Mouse (Mus musculus) forebrain, postnatal 0 days (tissue): ENCODE data around the gene Eya3. TPM values are rescaled to one million over a fixed set of nuclear protein-coding genes. Genes with fewer than 3 reads are reported as not detected.
A peak's percentile ranks its signal among the peaks of the same experiment; 100 is the strongest.

ENCODE experiments used
- ATAC-seq: fragments of 200-750 bp; cut with Nextera tagmentation; 2 replicates; pipeline ENCODE4 v1.8.0; 2017; ENCODE audit warnings: mild to moderate bottlenecking, moderate library complexity
- DNase-seq: peaks from one replicate; pipeline ENCODE4 v3.0.0-alpha.2; 2015
- H3K27ac ChIP-seq: fragments of 300-500 bp; sonication (generic); 2 replicates; pipeline ENCODE4 v1.5.1; 2014; ENCODE audit warnings: low read depth, mild to moderate bottlenecking, antibody characterized with exemption, low read length, moderate library complexity, mixed read lengths
- H3K27me3 ChIP-seq: fragments of 300-500 bp; sonication (generic); 2 replicates; pipeline ENCODE4 v1.6.1; 2014; ENCODE audit warnings: mild to moderate bottlenecking, low read length, mixed read lengths; ENCODE audit not compliant: insufficient read depth
- H3K36me3 ChIP-seq: fragments of 300-500 bp; sonication (generic); 2 replicates; pipeline ENCODE4 v1.6.1; 2014; ENCODE audit warnings: mild to moderate bottlenecking, moderate library complexity; ENCODE audit not compliant: insufficient read depth
- H3K4me1 ChIP-seq: fragments of 300-500 bp; sonication (generic); 2 replicates; pipeline ENCODE4 v1.6.1; 2014; ENCODE audit warnings: antibody characterized with exemption; ENCODE audit not compliant: insufficient read depth
- H3K4me2 ChIP-seq: fragments of 300-500 bp; sonication (generic); 2 replicates; pipeline ENCODE4 v1.6.1; 2014; ENCODE audit warnings: low read depth, mild to moderate bottlenecking, moderate library complexity
- H3K4me3 ChIP-seq: fragments of 300-500 bp; sonication (generic); 2 replicates; pipeline ENCODE4 v1.5.1; 2014; ENCODE audit warnings: low read depth, low read length, mixed read lengths
- H3K9ac ChIP-seq: fragments of 300-500 bp; sonication (generic); 2 replicates; pipeline ENCODE4 v1.6.1; 2014; ENCODE audit warnings: mild to moderate bottlenecking
- H3K9me3 ChIP-seq: fragments of 300-500 bp; sonication (generic); 2 replicates; pipeline ENCODE4 v1.6.1; 2016; ENCODE audit warnings: low read length
- CTCF ChIP-seq: sonication (generic); IDR thresholded peaks from 2 replicates; pipeline ENCODE4 v1.5.1; 2016; ENCODE audit warnings: antibody characterized with exemption, control low read depth, low read depth
- WGBS: fragments of 180-500 bp; shearing (Covaris S2); extraction: QIAGEN DNeasy Blood & Tissue Kit; methylation state at CpG from one replicate; pipeline ENCODE4 v1.1.7; 2014; 5-methylcytosine and 5-hydroxymethylcytosine counted together
- polyA plus RNA-seq: library from polyadenylated mRNA; unstranded; fragments of >200 nt; fragmentation: Nextera tagmentation; extraction: Ambion mirVana; gene quantifications from 2 replicates; pipeline ENCODE4 v1.2.1, GENCODE M21; 2015
- total RNA-seq: library from RNA; depleted of rRNA; stranded (reverse); fragments of >200 nt; gene quantifications from 2 replicates; pipeline ENCODE4 v1.2.3, GENCODE M21; 2014

Gene Eya3
- total and polyA plus RNA-seq, 2 experiments from 2014 or later, result 7.2 to 21.8 TPM

- no peaks in the 10 kb centered on the region for H3K4me1 ChIP-seq
- WGBS, result 87% methylated on average over 4 of the region's 4 CpGs
- no peak overlapping the region for H3K27ac ChIP-seq
- H3K9me3 ChIP-seq, result no peaks in the 10 kb centered on the region
- no peak for ATAC-seq
- no peak overlapping the region for H3K4me3 ChIP-seq
- no peak overlapping the region for H3K9ac ChIP-seq
- no peak for TF ChIP-seq CTCF
- no peak for DNase-seq
- H3K36me3 ChIP-seq, result no peaks in the 10 kb centered on the region
- H3K27me3 ChIP-seq, result no peaks in the 10 kb centered on the region
- no peak overlapping the region for H3K4me2 ChIP-seq
Observed at GRCm38 (mm10) chr4:132620134-132620533, 18.7 kb upstream of the Eya3 start.

- 81% methylated on average over 7 of the region's 7 CpGs for WGBS
- Histone ChIP-seq H3K27ac (no peak overlapping the region), H3K36me3 (no peaks in the 10 kb centered on the region), H3K4me1 (no peaks in the 10 kb centered on the region), H3K9me3 (no peaks in the 10 kb centered on the region), H3K9ac (no peak overlapping the region), H3K4me2 (no peak overlapping the region), H3K4me3 (no peak overlapping the region), H3K27me3 (no peaks in the 10 kb centered on the region)
- no peak for TF ChIP-seq CTCF
- ATAC-seq, result no peak
- DNase-seq, result no peak
Observed at GRCm38 (mm10) chr4:132621287-132622068, 17.3 kb upstream of the Eya3 start.

GRCm38 (mm10) chr4:132624034-132624657 lies 14.6 kb upstream of the Eya3 start:
- WGBS, result 86% methylated on average over 5 of the region's 5 CpGs
- no peak for ATAC-seq
- no peak for TF ChIP-seq CTCF
- H3K27ac ChIP-seq, result no peak overlapping the region
- no peaks in the 10 kb centered on the region for H3K27me3 ChIP-seq
- H3K9ac ChIP-seq, result no peak overlapping the region
- H3K4me2 ChIP-seq, result no peak overlapping the region
- no peak for DNase-seq
- no peak overlapping the region for H3K4me3 ChIP-seq
- H3K36me3 ChIP-seq, result no peaks in the 10 kb centered on the region
- no peaks in the 10 kb centered on the region for H3K4me1 ChIP-seq
- H3K9me3 ChIP-seq, result no peaks in the 10 kb centered on the region

- Histone ChIP-seq H3K4me3 (no peak overlapping the region), H3K4me2 (no peak overlapping the region), H3K4me1 (no peaks in the 10 kb centered on the region), H3K9me3 (no peaks in the 10 kb centered on the region), H3K27me3 (no peaks in the 10 kb centered on the region), H3K9ac (no peak overlapping the region), H3K27ac (no peak overlapping the region), H3K36me3 (no peaks in the 10 kb centered on the region)
- ATAC-seq (no peak), DNase-seq (peak; percentile 9)
- WGBS, result 25% methylated on average over 2 of the region's 2 CpGs
- TF ChIP-seq CTCF, result peak; percentile 50
Observed at GRCm38 (mm10) chr4:132628830-132629229, 10.0 kb upstream of the Eya3 start.

GRCm38 (mm10) chr4:132635971-132636370 lies 2.8 kb upstream of the Eya3 start:
- WGBS, result 83% methylated on average over 2 of the region's 2 CpGs
- TF ChIP-seq CTCF, result no peak
- Histone ChIP-seq H3K9ac (no peak overlapping the region), H3K4me2 (no peak overlapping the region), H3K4me3 (no peak overlapping the region), H3K36me3 (no peaks in the 10 kb centered on the region), H3K9me3 (no peaks in the 10 kb centered on the region), H3K27me3 (no peaks in the 10 kb centered on the region), H3K4me1 (peaks cover 4% of the 10 kb centered on the region; the same call in 1 of the 2 replicates), H3K27ac (no peak overlapping the region)
- DNase-seq, result no peak
- ATAC-seq, result no peak

GRCm38 (mm10) chr4:132636554-132636953 lies 2.2 kb upstream of the Eya3 start:
- ATAC-seq (no peak), DNase-seq (peak; percentile 49)
- no peaks in the 10 kb centered on the region for H3K27me3 ChIP-seq
- 59% methylated on average over 4 of the region's 4 CpGs for WGBS
- peak; percentile 68 for TF ChIP-seq CTCF
- no peaks in the 10 kb centered on the region; the same call in 1 of the 2 replicates for H3K36me3 ChIP-seq
- H3K4me2 ChIP-seq, result no peak overlapping the region
- H3K27ac ChIP-seq, result no peak overlapping the region
- H3K9me3 ChIP-seq, result no peaks in the 10 kb centered on the region
- H3K4me3 ChIP-seq, result no peak overlapping the region
- peaks cover 4% of the 10 kb centered on the region; the same call in 1 of the 2 replicates for H3K4me1 ChIP-seq
- no peak overlapping the region for H3K9ac ChIP-seq

GRCm38 (mm10) chr4:132639191-132639713 lies 465 bp downstream of the Eya3 start:
- Histone ChIP-seq H3K4me3 (peak overlapping the region; percentile 94), H3K9ac (peak overlapping the region; percentile 71), H3K27ac (peak overlapping the region; percentile 88), H3K4me2 (peak overlapping the region; percentile 93), H3K27me3 (no peaks in the 10 kb centered on the region), H3K4me1 (peaks cover 4% of the 10 kb centered on the region; the same call in 1 of the 2 replicates), H3K36me3 (peaks cover 4% of the 10 kb centered on the region; the same call in 1 of the 2 replicates), H3K9me3 (no peaks in the 10 kb centered on the region)
- TF ChIP-seq CTCF, result no peak
- WGBS, result 3% methylated on average over 33 of the region's 35 CpGs
- DNase-seq, result peak; percentile 18
- peak; percentile 63 for ATAC-seq
